Mouse (Mus musculus) left cerebral cortex, adult 9 months (tissue): Measurements from ENCODE around the gene Ywhag.

Source experiments
- DNase-seq, 2 experiments: peaks; one replicate each; pipeline ENCODE4 v3.0.0; 2022; ENCODE audit warnings: low spot score in 2 of 2

Gene Ywhag

GRCm38 (mm10) chr5:135934481-135935175 is at the start of gene Ywhag:
TSS of gene Ywhag (minus strand) at chr5:135934616.
- peak; percentile 91 to 96 for DNase-seq

- DNase-seq: no peak
These were observed 48.0 kb upstream of the Ywhag start for GRCm38 (mm10) chr5:135982398-135982797.

- no peak for DNase-seq
These were observed 45.5 kb upstream of the Ywhag start, which contains the start of gene Zp3 for GRCm38 (mm10) chr5:135979904-135980303. TSS of gene Zp3 (plus strand) at chr5:135980099.

GRCm38 (mm10) chr5:135979381-135979780 is 45.0 kb upstream of the Ywhag start:
- no peak for DNase-seq

GRCm38 (mm10) chr5:135975893-135976668 is 41.7 kb upstream of the Ywhag start:
- no peak for DNase-seq

- DNase-seq: no peak
These were observed 39.9 kb upstream of the Ywhag start, which contains the start of gene Ssc4d for GRCm38 (mm10) chr5:135974365-135974764. TSS of gene Ssc4d (minus strand) at chr5:135974531.

GRCm38 (mm10) chr5:135971876-135972275 is 37.5 kb upstream of the Ywhag start:
- DNase-seq: no peak

GRCm38 (mm10) chr5:135970247-135970646 is 35.8 kb upstream of the Ywhag start:
- no peak for DNase-seq

- DNase-seq: no peak
These were observed 34.4 kb upstream of the Ywhag start for GRCm38 (mm10) chr5:135968781-135969180.

GRCm38 (mm10) chr5:135966866-135967265 is 32.5 kb upstream of the Ywhag start:
- no peak for DNase-seq

GRCm38 (mm10) chr5:135965501-135965930 is 31.1 kb upstream of the Ywhag start:
- DNase-seq: no peak

- no peak for DNase-seq
These were observed 28.8 kb upstream of the Ywhag start for GRCm38 (mm10) chr5:135963280-135963627.

GRCm38 (mm10) chr5:135962492-135963279 is 28.3 kb upstream of the Ywhag start:
- DNase-seq: peak; percentile 98

GRCm38 (mm10) chr5:135962125-135962491 is 27.7 kb upstream of the Ywhag start:
- DNase-seq: no peak

- no peak for DNase-seq
These were observed 26.7 kb upstream of the Ywhag start for GRCm38 (mm10) chr5:135960909-135961635.

GRCm38 (mm10) chr5:135959911-135960310 is 25.5 kb upstream of the Ywhag start:
- DNase-seq: no peak

GRCm38 (mm10) chr5:135958367-135958766 is 24.0 kb upstream of the Ywhag start:
- no peak for DNase-seq

- peak; percentile 96 for DNase-seq
These were observed 23.0 kb upstream of the Ywhag start for GRCm38 (mm10) chr5:135957207-135957974.

- no peak for DNase-seq
These were observed 22.1 kb upstream of the Ywhag start for GRCm38 (mm10) chr5:135956300-135957206.

- DNase-seq: no peak
These were observed 18.4 kb upstream of the Ywhag start for GRCm38 (mm10) chr5:135952830-135953229.
